Mouse (Mus musculus) spleen, postnatal 36 days (tissue): Measurements from ENCODE around the gene Elovl2.
"Not testable (repeated sequence)": the region's sequence is repeated elsewhere in the genome, so short reads cannot be mapped to it uniquely, and the experiment has no call there.

Experiments
- DNase-seq, 2 experiments: peaks; one replicate each; pipeline ENCODE4 v3.0.0; 2022; ENCODE audit warnings: low spot score in 2 of 2, mixed read lengths in 1 of 2

Gene Elovl2

DNA sequence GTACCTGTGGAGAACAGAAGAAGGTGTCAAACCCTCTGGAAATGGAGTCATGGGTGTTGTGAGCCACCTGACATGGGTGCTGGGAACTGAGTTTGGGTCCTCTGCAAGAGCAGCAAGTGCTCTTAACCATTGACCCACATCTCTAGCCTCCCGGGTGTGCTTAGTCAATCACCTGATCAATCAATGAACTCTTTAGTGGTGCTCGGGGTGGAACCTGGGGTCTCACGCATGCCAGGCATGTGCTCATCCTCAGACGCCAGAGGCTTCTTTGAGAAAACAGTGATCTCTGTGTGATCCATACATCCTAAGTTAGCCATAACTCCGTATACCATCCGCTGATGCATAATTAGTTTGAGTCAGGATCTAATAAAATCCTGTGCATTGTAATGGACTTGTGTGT is 15.0 kb upstream of the Elovl2 start:
- DNase-seq: no peak

DNA sequence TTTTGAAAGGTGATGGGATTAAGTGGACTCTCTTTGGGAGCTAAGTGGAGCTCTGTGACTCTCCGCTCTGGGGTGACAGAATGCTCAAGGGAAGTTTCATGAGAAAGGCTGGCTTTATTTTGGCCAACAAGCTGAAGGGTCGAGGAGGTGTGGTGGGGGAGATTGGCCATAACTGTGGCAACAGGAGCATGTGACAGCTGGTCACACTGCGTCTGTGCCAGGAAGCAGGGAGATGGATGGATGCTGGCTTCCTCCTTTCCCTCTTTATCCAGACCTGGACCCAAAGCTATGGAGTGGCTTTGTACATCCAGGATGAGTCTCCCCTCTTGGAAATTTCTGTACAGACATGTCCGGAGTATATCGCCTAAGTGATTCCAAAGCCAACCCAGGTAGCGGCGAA is 13.0 kb upstream of the Elovl2 start:
- no peak for DNase-seq

GRCm38 (mm10) chr13:41232209-41232608 is 12.0 kb upstream of the Elovl2 start:
- DNase-seq: no peak

DNA sequence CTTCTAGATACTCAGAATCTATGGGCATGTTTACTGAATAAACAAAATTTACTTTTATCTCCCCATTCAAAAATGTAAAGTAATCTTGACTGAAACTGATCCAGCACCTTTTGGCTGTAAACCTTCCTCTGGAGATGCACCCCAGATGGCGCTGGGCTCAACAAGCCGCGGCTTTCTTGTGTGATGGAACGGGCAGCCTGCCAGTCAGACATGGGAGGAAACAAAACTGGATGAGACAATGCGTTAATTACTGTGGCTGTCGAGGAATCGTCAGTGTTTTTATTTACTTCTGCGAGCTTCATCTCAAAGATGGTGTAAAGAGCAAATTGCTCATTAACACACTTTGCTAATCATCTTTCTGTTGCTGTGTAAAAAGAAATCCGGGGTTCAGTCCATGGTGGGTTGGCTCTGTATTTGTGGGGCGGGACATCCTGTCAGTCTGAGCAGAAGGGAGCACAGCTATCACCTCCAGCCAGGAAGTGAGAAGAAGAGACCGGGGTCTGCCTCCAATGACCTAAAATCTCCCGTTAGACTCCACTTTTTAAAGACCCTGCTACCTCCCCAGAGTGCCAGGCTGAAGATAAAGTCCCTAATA is 11.3 kb upstream of the Elovl2 start:
- DNase-seq: no peak

- no peak for DNase-seq
Measured at GRCm38 (mm10) chr13:41230256-41230655, 10.1 kb upstream of the Elovl2 start.

DNA sequence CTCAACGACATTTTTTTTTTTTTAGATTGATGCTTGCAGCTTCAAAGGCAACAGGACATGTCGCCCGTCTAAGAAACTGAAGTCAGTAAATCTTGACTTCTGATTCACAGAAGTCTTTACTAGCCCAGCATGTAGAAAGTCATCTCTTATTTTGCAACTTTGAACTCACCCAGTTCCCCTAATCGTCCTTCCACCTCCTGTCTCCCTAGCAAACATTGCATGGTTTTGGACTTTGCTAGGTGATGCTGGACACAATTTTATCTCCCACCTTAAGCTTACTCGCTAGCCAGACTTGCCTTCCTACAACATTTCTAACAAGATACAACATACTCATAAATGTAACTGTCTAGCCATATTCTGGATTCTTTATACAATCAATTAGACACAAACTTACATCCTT is 7.9 kb upstream of the Elovl2 start:
- no peak for DNase-seq

- no peak for DNase-seq
Measured at GRCm38 (mm10) chr13:41226513-41226912, 6.3 kb upstream of the Elovl2 start.

DNA sequence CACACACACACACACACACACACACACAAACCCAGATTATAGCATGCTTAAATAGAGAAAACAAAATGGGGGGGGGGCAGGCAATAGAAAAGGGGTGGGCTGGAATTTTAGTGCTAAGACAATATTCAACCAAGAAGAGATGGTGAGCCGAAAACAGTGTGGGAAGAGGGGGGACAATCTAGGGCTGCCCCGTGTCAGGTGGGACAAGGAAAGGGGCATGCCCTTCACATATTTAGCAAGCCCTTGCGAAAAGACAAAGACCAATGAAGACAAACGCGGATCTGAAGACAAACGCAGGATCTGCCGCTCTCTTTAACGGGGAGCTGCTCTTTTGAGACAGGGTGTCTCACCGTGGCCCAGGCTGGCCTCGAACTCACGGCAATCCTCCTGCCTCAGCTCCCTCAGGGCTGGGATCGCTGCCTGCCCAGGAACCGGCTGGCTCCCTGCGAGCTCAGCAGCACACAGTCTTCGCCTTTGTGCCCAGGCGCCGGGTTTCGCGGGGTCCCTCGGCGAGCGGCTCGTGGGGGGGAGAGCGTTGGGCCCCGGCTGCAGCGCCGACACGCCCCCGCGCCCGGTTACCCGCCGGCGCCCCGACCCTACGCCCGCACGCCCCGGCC is 410 bp downstream of the Elovl2 start:
- no peak for DNase-seq

GRCm38 (mm10) chr13:41219056-41219455 is 1.1 kb downstream of the Elovl2 start:
- no peak for DNase-seq

- no peak for DNase-seq
Measured at GRCm38 (mm10) chr13:41216236-41216635, 4.0 kb downstream of the Elovl2 start.

DNA sequence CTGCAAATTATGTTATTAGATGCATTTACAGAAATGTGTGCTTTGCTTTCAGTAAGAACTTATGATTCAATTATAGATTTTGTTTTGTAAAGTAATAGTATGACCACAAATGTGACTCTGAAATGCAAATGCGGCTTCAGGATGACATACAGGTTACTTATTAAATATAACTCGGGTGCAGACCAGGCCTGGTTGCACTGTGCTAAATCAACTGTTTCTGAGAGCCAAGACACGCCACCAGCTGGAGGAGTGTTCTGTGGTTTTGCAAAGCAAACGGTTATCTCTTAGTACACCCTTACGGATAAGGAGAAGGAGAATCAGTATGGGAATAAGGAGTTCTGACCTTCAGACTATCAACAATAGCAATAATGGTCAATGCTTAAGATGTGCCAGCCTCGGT is 4.5 kb downstream of the Elovl2 start:
- no peak for DNase-seq

- DNase-seq: no peak
Measured at GRCm38 (mm10) chr13:41212558-41213322, 7.5 kb downstream of the Elovl2 start.

GRCm38 (mm10) chr13:41211276-41211675 is 8.9 kb downstream of the Elovl2 start:
- DNase-seq: no peak

DNA sequence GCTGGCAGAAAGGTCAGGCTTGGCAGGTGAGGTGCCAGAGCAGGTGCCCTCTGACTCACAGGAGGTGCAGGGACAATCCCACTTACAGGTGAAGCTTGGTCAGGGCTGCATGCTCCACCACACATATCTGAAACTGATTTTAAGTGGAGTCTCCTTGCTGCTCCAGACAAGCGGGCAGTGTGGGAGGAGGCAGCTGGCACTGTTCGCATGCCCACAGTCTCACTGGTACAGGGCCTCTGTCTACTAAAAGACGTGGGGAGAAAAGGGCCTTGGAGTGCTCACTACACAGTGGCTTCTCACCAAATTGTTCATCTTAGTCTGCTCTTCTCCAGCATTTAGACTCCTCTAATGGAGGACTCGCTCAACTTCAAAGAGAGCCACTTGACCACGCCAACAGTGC is 14.0 kb downstream of the Elovl2 start:
- no peak for DNase-seq

DNA sequence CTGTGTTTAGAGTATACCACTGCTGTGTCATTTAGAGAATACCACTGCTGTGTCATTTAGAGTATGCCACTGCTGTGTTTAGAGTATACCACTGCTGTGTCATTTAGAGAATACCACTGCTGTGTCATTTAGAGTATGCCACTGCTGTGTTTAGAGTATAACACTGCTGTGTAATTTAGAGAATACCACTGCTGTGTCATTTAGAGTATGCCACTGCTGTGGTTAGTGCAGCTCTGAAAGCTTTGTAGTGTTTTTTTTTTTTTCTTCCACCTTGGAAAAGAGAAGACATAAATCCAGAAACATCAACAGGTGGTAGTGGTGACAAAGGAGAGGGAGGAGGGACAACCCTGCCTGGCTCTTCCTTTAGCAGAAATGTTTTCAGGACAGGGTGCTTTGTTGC is 14.6 kb downstream of the Elovl2 start:
- not testable (repeated sequence) for DNase-seq

DNA sequence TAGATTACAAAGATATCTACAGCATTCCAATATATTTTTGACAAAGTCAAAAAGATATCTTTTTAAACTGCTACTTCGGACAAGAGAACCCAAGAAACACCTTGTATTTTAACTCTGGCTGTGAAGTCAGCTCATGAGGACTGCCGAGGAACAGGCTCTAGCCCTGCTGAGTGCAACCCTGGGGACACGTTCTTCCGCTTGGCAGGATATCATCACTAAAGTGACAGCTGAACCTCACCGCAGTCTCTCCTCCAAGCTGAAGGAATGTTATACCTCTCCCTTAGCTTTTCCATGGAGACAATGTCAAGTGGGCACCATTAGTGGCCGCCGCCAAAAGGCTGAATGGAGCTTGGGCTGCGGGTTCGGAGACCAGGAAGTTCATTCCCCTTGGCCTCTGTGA is 16.5 kb downstream of the Elovl2 start:
- no peak for DNase-seq

GRCm38 (mm10) chr13:41203289-41203688 is 16.9 kb downstream of the Elovl2 start:
- no peak for DNase-seq

- DNase-seq: no peak
Measured at GRCm38 (mm10) chr13:41200861-41201260, 19.3 kb downstream of the Elovl2 start.

- DNase-seq: no peak
Measured at GRCm38 (mm10) chr13:41195640-41196333, 24.4 kb downstream of the Elovl2 start.

GRCm38 (mm10) chr13:41187886-41188285 is 32.3 kb downstream of the Elovl2 start:
- DNase-seq: no peak

DNA sequence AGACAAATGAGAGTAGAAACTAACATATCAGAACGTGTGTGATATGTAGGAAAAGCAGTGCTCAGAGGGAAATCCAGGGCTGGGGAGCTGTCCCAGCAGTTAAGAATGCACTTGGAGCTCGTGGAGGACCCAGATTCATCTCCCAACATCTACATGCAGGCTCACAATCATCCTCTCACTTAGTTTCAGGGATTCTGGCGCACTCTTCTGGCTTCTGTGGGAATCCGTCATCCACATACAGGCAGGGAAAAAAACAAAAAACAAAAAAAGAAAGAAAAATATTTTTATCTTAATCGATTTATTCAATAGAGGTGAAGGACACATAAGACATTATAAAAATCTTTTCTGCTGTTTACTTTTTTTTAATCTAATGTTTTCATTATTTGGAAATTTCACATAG is 61.8 kb downstream of the Elovl2 start:
- no peak for DNase-seq

GRCm38 (mm10) chr13:41153146-41153545 is 67.1 kb downstream of the Elovl2 start:
- DNase-seq: no peak

DNA sequence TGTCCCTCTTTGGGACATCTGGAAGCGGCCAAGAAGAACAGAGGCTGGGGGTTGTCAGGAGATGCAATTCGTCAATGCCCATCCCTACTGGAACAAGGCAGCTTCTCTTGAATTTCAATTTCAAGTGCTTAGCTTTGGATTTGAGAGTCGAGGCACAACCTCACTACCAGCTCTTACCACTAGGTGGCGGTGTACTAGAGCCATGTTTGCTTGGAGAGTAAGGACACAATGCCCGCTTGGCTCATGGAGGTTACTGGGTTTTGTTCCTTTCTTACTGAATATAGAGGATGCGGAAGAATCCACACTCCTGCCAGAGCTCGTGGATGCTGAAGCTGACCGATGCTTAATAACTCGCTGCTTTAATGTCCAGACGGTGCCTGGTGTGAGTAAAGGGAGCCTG is 73.9 kb downstream of the Elovl2 start:
- peak in 1 of 2 experiments; percentile 9 for DNase-seq
